Comparison of ENCODE assay signal across 8 mouse cellular contexts in genomic region chr19:42517957-42518619, GRCm38 (mm10). TPM values are rescaled to one million over a fixed set of nuclear protein-coding genes. Genes with fewer than 3 reads are reported as not detected.
DNase-seq lines count a peak whose midpoint lies in the region; ATAC-seq and TF ChIP-seq lines count a peak whose summit lies in the region.

No protein-coding gene starts in this region.

- 0 out of 2 replicates have a peak, but pooled peaks cover 3% of the 10 kb centered on the region for H3K79me2 ChIP-seq in heart, adult 2 months (replicated peaks; ENCODE audit: control insufficient read depth, insufficient read depth, low read length)

- peak overlapping the region; percentile 94 for H3K27ac ChIP-seq in heart, adult 2 months
- H3K27ac ChIP-seq in ES-Bruce4 (ENCODE audit: insufficient read depth, low read length): no peak overlapping the region
- H3K27ac ChIP-seq in forebrain, embryonic 15.5 days (replicated peaks): peak overlapping the region; percentile 74
- H3K27ac ChIP-seq in liver, embryonic 16.5 days (ENCODE audit: low read length): no peak overlapping the region

- DNase-seq in heart, adult 2 months: no peak
- DNase-seq in heart, postnatal 25 days (ENCODE audit: low spot score): no peak
- no peak for DNase-seq in spleen, postnatal 4 days (ENCODE audit: low spot score in 2 of 2)
- DNase-seq in frontal cortex, postnatal 14 days (ENCODE audit: low spot score in 2 of 2): no peak
- no peak for DNase-seq in lung, postnatal 25 days (ENCODE audit: low spot score)

- intact Hi-C loops in heart, adult 2 months (cut with DNase I): loop anchor here (5.0 to 10.0 kb wide), 2 partner anchors 144 to 713 kb away; partner anchors contain the start of gene Arhgap19
- intact Hi-C loops in heart, postnatal 25 days (cut with DNase I): loop anchor here (5.0 kb wide), 1 partner anchor 224 kb away; no protein-coding TSS in a partner anchor

- peak overlapping the region; percentile 7 for H3K9ac ChIP-seq in heart, adult 2 months (ENCODE audit: low read depth, low read length)
- H3K9ac ChIP-seq in ES-Bruce4 (ENCODE audit: low read depth, poor library complexity, severe bottlenecking): peak overlapping the region; percentile 90
- H3K9ac ChIP-seq in forebrain, embryonic 15.5 days (replicated peaks): peak overlapping the region; percentile 88
- peak overlapping the region; percentile 24; the same call in 1 of the 2 replicates for H3K9ac ChIP-seq in liver, embryonic 16.5 days (ENCODE audit: low read depth, low read length)

- peak overlapping the region; percentile 63 for H3K4me2 ChIP-seq in forebrain, embryonic 15.5 days (replicated peaks)
- H3K4me2 ChIP-seq in liver, embryonic 16.5 days (ENCODE audit: low read depth, low read length): peak overlapping the region; percentile 84

- H3K27me3 ChIP-seq in heart, adult 2 months (ENCODE audit: control insufficient read depth, insufficient read depth, low read length): no peaks in the 10 kb centered on the region
- no peaks in the 10 kb centered on the region for H3K27me3 ChIP-seq in ES-Bruce4 (ENCODE audit: control insufficient read depth, insufficient read depth, low read length, poor library complexity, severe bottlenecking)
- no peaks in the 10 kb centered on the region for H3K27me3 ChIP-seq in forebrain, embryonic 15.5 days
- no peaks in the 10 kb centered on the region; the same call in 1 of the 2 replicates for H3K27me3 ChIP-seq in liver, embryonic 16.5 days (ENCODE audit: control insufficient read depth, insufficient read depth, low read depth, low read length)

- H3K4me1 ChIP-seq in heart, adult 2 months (ENCODE audit: control insufficient read depth, insufficient read depth, low read length): peaks cover 3% of the 10 kb centered on the region
- no peaks in the 10 kb centered on the region for H3K4me1 ChIP-seq in ES-Bruce4 (ENCODE audit: control insufficient read depth, insufficient read depth, low read length)
- H3K4me1 ChIP-seq in forebrain, embryonic 15.5 days: peaks cover 11% of the 10 kb centered on the region
- peaks cover 13% of the 10 kb centered on the region for H3K4me1 ChIP-seq in liver, embryonic 16.5 days (ENCODE audit: control insufficient read depth, low read depth, low read length)

- WGBS in heart, adult 2 months: 17% methylated on average over 24 of the region's 24 CpGs
- WGBS in forebrain, embryonic 15.5 days: 26% methylated on average over 24 of the region's 24 CpGs
- WGBS in liver, embryonic 16.5 days (ENCODE audit: insufficient replicate concordance): 16% methylated on average over 24 of the region's 24 CpGs

- H3K4me3 ChIP-seq in heart, adult 2 months: peak overlapping the region; percentile 99
- H3K4me3 ChIP-seq in ES-Bruce4 (ENCODE audit: low read depth, low read length): peak overlapping the region; percentile 100
- H3K4me3 ChIP-seq in forebrain, embryonic 15.5 days: peak overlapping the region; percentile 94
- peak overlapping the region; percentile 93 for H3K4me3 ChIP-seq in liver, embryonic 16.5 days (ENCODE audit: low read depth, low read length)

- ATAC-seq in forebrain, embryonic 15.5 days (replicated peaks): no peak; the same call in 1 of the 2 replicates
- no peak for ATAC-seq in liver, embryonic 16.5 days (ENCODE audit: low read depth)

- H3K9me3 ChIP-seq in ES-Bruce4 (replicated peaks; ENCODE audit: control insufficient read depth, insufficient read depth, low read length, poor library complexity, severe bottlenecking): no peaks in the 10 kb centered on the region
- H3K9me3 ChIP-seq in forebrain, embryonic 15.5 days: no peaks in the 10 kb centered on the region
- H3K9me3 ChIP-seq in liver, embryonic 16.5 days (replicated peaks; ENCODE audit: control insufficient read depth, low read length): no peaks in the 10 kb centered on the region

- TF ChIP-seq POLR2A in heart, adult 2 months (IDR thresholded peaks at IDR 0.05; ENCODE audit: insufficient read depth, low read depth, low read length): no peak
- no peak for TF ChIP-seq POLR2A in ES-Bruce4 (IDR thresholded peaks at IDR 0.05; ENCODE audit: insufficient read depth, low read length)

- TF ChIP-seq EP300 in heart, adult 2 months (IDR thresholded peaks at IDR 0.05; ENCODE audit: insufficient read depth, low read depth, low read length): no peak
- TF ChIP-seq EP300 in ES-Bruce4 (IDR thresholded peaks at IDR 0.05; ENCODE audit: insufficient read depth, low read depth, low read length): no peak

- H3K36me3 ChIP-seq in heart, adult 2 months (ENCODE audit: control insufficient read depth, insufficient read depth, low read length): peaks cover 3% of the 10 kb centered on the region; the same call in 1 of the 2 replicates
- no peaks in the 10 kb centered on the region for H3K36me3 ChIP-seq in ES-Bruce4 (ENCODE audit: control insufficient read depth, insufficient read depth, low read length, poor library complexity, severe bottlenecking)
- no peaks in the 10 kb centered on the region for H3K36me3 ChIP-seq in forebrain, embryonic 15.5 days
- H3K36me3 ChIP-seq in liver, embryonic 16.5 days (ENCODE audit: control insufficient read depth, insufficient read depth): no peaks in the 10 kb centered on the region

- TF ChIP-seq CTCF in heart, adult 2 months (IDR thresholded peaks at IDR 0.05): no peak
- no peak for TF ChIP-seq CTCF in ES-Bruce4 (IDR thresholded peaks at IDR 0.05; ENCODE audit: low read depth, low read length)

RNA-seq across cellular contexts. Expression of gene R3hcc1l, which starts 0.5 kb away (rescaled TPM):
- 10 to 100 TPM; 28.2 to 28.7 TPM for total RNA-seq in heart, adult 2 months (2021)
- polyA plus RNA-seq in heart, adult 2 months (2012; rRNA removed): 2.7 and 5.1 TPM in 2 replicates
- 10 to 100 TPM; 20.8 to 23.3 TPM for total RNA-seq in heart, postnatal 25 days (2021)
- polyA plus RNA-seq in ES-Bruce4 (2011; ENCODE audit: insufficient read depth, insufficient read length, low read depth, missing spikeins): 23.8 and 27.7 TPM in 2 replicates
- polyA plus RNA-seq in forebrain, embryonic 15.5 days (2015; fragmentation: Nextera tagmentation; extraction: Ambion mirVana): 15.9 and 16.3 TPM in 2 replicates
- 9.5 and 12.4 TPM in 2 replicates for polyA plus RNA-seq in liver, embryonic 16.5 days (2015; fragmentation: Nextera tagmentation; extraction: Ambion mirVana)

Comparison
In these comparisons a context has a peak if more than half of its experiments do, and no peak if none do; other contexts are left out.
1. H3K27ac ChIP-seq: peak in heart, adult 2 months (single experiment) and forebrain, embryonic 15.5 days (single experiment); none in ES-Bruce4 (single experiment) and liver, embryonic 16.5 days (single experiment).
2. H3K9ac ChIP-seq: peak in every context shown above with its lines; median percentile 90 in ES-Bruce4; 88 in forebrain, embryonic 15.5 days; 24 in liver, embryonic 16.5 days; 7 in heart, adult 2 months.
3. Peak in every context shown above with its lines, with median percentiles within 50 percentile points of each other: H3K4me3 ChIP-seq.